Mouse (Mus musculus): ENCODE data around the gene 2210010C04Rik.
"Not testable (repeated sequence)": the region's sequence is repeated elsewhere in the genome, so short reads cannot be mapped to it uniquely, and the experiment has no call there.

The 2210010C04Rik gene

GRCm38 (mm10) chr6:41019140-41019539 is 16.2 kb downstream of the 2210010C04Rik start:
- DNase-seq (ENCODE audit: low spot score in 2 of 2), result no peak

- DNase-seq (ENCODE audit: low spot score in 2 of 2), result no peak
Measured at GRCm38 (mm10) chr6:41018629-41019028, 16.7 kb downstream of the 2210010C04Rik start.

GRCm38 (mm10) chr6:41015065-41015464 is 20.2 kb downstream of the 2210010C04Rik start:
- no peak for DNase-seq (ENCODE audit: low spot score in 2 of 2)

GRCm38 (mm10) chr6:40999379-40999778 is 35.9 kb downstream of the 2210010C04Rik start, which contains the start of gene Gm2663:
Gene Gm2663, minus strand, starts transcription at chr6:40999479.
- DNase-seq (ENCODE audit: low spot score in 2 of 2), result not testable (repeated sequence)
